Mouse (Mus musculus): Measurements from ENCODE around the gene Fam213a.

DNA sequence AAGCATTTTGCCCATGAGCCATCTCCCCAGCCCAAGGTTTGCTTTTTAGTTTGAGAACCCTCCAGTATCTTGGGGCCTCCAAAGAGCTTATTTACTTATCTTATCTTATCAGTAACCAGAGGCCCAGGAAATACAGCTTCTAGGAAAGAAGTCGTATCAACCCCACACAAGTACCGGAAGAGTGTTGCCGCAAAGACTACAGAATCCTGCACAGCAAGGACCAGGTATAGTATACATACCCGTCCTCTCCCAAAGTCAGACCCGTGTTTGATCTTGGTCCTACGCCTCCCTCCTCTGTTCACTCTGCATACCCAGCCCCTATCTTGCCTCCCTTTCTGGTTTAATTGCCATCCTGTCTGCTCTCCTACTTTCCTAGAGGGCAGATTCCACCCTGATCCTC lies 21.1 kb downstream of the Fam213a start:
- TF ChIP-seq CTCF (IDR thresholded peaks at IDR 0.05; ENCODE audit: low read depth) (no peak), EP300 (optimal IDR thresholded peaks at IDR 0.05) (no peak)
